Mouse (Mus musculus) E14TG2a.4 (cell line): Measurements from ENCODE around the gene Kif17.

Source experiments
- CTCF ChIP-seq: conservative IDR thresholded peaks from 2 replicates; pipeline ENCODE4 v1.5.1; 2014; ENCODE audit warnings: low read length
- POU5F1 ChIP-seq: IDR thresholded peaks from 2 replicates; pipeline ENCODE4 v1.6.1; 2014; ENCODE audit warnings: low read length, borderline replicate concordance

GRCm38 (mm10) chr4:138313021-138313420 lies 62.8 kb downstream of the Kif17 start:
- TF ChIP-seq CTCF = no peak
- TF ChIP-seq POU5F1 = no peak
